Mouse (Mus musculus) heart, embryonic 16.5 days (tissue): ENCODE results near the gene Cux2. TPM values are rescaled to one million over a fixed set of nuclear protein-coding genes. Genes with fewer than 3 reads are reported as not detected.
A peak's percentile ranks its signal among the peaks of the same experiment; 100 is the strongest.

Source experiments
- ATAC-seq: fragments of 200-750 bp; cut with Nextera tagmentation; replicated peaks from 2 replicates; pipeline ENCODE4 v1.8.0; 2017; ENCODE audit warnings: moderate number of reproducible peaks; ENCODE audit not compliant: insufficient read depth, low FRiP score; ENCODE audit errors: extremely low read depth
- H3K27ac ChIP-seq: fragments of 300-500 bp; sonication (generic); 2 replicates; pipeline ENCODE4 v1.5.1; 2014; ENCODE audit warnings: mild to moderate bottlenecking, low read length, control low read depth, moderate library complexity
- H3K27me3 ChIP-seq: fragments of 300-500 bp; sonication (generic); 2 replicates; pipeline ENCODE4 v1.6.1; 2014; ENCODE audit warnings: low read length, mixed read lengths; ENCODE audit not compliant: control insufficient read depth, insufficient read depth
- H3K36me3 ChIP-seq: fragments of 300-500 bp; sonication (generic); 2 replicates; pipeline ENCODE4 v1.6.1; 2014; ENCODE audit not compliant: control insufficient read depth, insufficient read depth
- H3K4me1 ChIP-seq: fragments of 300-500 bp; sonication (generic); 2 replicates; pipeline ENCODE4 v1.6.1; 2014; ENCODE audit warnings: low read length, mixed read lengths; ENCODE audit not compliant: control insufficient read depth, insufficient read depth
- H3K4me2 ChIP-seq: fragments of 300-500 bp; sonication (generic); 2 replicates; pipeline ENCODE4 v1.6.1; 2014; ENCODE audit warnings: low read depth, mild to moderate bottlenecking, control low read depth, low read length
- H3K4me3 ChIP-seq: fragments of 300-500 bp; sonication (generic); 2 replicates; pipeline ENCODE4 v1.5.1; 2014; ENCODE audit warnings: mild to moderate bottlenecking, control low read depth, low read length
- H3K9ac ChIP-seq: fragments of 300-500 bp; sonication (generic); 2 replicates; pipeline ENCODE4 v1.6.1; 2014; ENCODE audit warnings: low read length, control low read depth
- H3K9me3 ChIP-seq: fragments of 300-500 bp; sonication (generic); replicated peaks from 2 replicates; pipeline ENCODE4 v1.6.1; 2016; ENCODE audit warnings: low read length; ENCODE audit not compliant: control insufficient read depth
- WGBS: fragments of 180-500 bp; shearing (Covaris S2); extraction: QIAGEN DNeasy Blood & Tissue Kit; methylation state at CpG from one replicate; pipeline ENCODE4 v1.1.7; 2014; 5-methylcytosine and 5-hydroxymethylcytosine counted together
- polyA plus RNA-seq: library from polyadenylated mRNA; unstranded; fragments of >200 nt; fragmentation: Nextera tagmentation; extraction: Ambion mirVana; gene quantifications from 2 replicates; pipeline ENCODE4 v1.2.1, GENCODE M21; 2015

Gene Cux2
- polyA plus RNA-seq, 1 experiment from 2014 or later, result 3.0 TPM

DNA sequence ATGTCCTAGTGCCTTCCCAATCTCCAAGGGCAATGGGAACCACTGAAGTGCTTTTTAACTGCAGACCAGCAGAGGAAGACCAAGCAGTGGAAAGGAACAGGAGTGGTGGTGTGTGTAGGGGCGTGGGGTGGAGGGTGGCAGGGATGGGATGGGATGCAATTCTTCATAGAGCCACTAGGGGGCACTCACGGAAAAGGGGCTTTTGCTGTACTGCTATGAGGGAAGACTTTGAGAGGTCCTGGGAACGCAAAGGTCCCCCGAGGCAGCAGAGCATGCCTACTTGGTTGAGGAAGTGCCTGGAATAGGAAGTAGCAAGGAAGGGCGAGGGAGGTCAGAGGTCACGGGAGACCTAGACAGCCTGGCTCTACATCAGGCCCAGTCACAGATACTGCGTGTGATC, 106.4 kb downstream of the Cux2 start:
- H3K4me3 ChIP-seq, result no peak overlapping the region
- no peak for ATAC-seq
- peaks cover 25% of the 10 kb centered on the region for H3K4me1 ChIP-seq
- H3K27me3 ChIP-seq, result 0 out of 2 replicates have a peak, but pooled peaks cover 2% of the 10 kb centered on the region
- H3K36me3 ChIP-seq, result no peaks in the 10 kb centered on the region
- H3K4me2 ChIP-seq, result no peak overlapping the region
- H3K27ac ChIP-seq, result no peak overlapping the region
- no peaks in the 10 kb centered on the region for H3K9me3 ChIP-seq
- 56% methylated on average over 7 of the region's 7 CpGs for WGBS
- no peak overlapping the region for H3K9ac ChIP-seq

DNA sequence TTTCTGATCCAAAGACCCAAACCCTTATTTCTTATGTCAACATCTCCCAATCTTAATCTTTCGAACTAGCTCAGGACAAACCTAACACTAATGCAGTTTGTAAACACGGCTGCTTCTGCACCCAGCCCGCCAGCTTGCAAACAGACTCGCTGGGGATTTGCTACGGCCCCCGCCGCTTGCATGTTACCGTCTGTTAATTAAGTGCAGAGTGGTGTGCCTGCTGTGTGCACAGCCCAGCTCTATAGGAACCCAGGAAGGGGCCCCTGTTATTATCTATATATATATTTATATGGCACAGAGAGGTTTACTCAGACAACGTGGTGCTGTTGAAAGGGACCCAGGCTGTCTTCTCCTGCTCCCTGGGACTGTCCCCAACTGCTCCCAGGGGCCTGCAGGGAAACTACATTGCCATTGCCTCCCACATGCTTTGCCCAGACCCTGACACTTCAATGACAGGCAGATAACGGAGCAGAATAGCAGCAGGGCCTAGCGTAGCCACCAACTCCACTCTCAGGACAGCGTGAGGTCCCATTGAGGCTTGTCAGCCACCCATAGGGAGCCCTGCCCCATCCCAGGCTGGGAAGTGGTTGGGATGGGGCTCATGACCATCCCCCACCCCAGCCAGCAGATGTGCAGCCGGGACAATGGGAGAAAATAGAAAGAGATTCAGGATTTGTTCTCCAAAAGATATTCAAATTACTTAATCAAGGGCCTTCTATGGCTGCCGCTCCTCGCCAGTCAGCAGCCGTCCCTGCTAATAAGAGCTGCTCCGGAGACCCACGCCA, 111.6 kb downstream of the Cux2 start:
- Histone ChIP-seq H3K4me1 (peaks cover 21% of the 10 kb centered on the region), H3K9ac (peak overlapping the region; percentile 44; the same call in 1 of the 2 replicates), H3K9me3 (no peaks in the 10 kb centered on the region), H3K36me3 (no peaks in the 10 kb centered on the region), H3K4me2 (no peak overlapping the region), H3K27ac (no peak overlapping the region; the same call in 1 of the 2 replicates), H3K4me3 (no peak overlapping the region), H3K27me3 (no peaks in the 10 kb centered on the region)
- WGBS, result 46% methylated on average over 18 of the region's 18 CpGs
- peak; percentile 67; the same call in 1 of the 2 replicates for ATAC-seq

DNA sequence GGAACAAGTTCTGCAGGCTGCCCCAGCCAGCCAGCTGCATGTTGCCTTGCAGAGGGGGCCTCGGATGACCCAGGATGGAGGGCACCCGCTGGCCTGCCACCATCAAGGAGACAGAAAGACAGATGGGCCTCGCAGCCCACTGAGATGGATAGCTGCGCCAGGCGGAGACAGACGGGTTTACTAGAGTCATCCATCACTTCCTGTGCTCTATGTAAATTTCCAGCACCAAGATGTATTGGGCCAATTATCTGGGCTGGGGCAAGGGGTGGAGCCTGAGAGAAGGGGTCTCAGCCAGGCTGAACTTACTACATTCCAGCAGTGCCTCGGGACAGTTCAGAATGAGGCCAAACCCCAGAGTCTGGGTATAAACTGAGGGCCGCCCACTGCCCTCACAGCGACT, 119.6 kb downstream of the Cux2 start:
- Histone ChIP-seq H3K27ac (no peak overlapping the region), H3K4me3 (no peak overlapping the region), H3K9me3 (no peaks in the 10 kb centered on the region), H3K4me2 (no peak overlapping the region), H3K9ac (no peak overlapping the region), H3K4me1 (no peaks in the 10 kb centered on the region), H3K27me3 (peaks cover 9% of the 10 kb centered on the region), H3K36me3 (no peaks in the 10 kb centered on the region)
- WGBS, result 51% methylated on average over 9 of the region's 9 CpGs
- no peak for ATAC-seq

DNA sequence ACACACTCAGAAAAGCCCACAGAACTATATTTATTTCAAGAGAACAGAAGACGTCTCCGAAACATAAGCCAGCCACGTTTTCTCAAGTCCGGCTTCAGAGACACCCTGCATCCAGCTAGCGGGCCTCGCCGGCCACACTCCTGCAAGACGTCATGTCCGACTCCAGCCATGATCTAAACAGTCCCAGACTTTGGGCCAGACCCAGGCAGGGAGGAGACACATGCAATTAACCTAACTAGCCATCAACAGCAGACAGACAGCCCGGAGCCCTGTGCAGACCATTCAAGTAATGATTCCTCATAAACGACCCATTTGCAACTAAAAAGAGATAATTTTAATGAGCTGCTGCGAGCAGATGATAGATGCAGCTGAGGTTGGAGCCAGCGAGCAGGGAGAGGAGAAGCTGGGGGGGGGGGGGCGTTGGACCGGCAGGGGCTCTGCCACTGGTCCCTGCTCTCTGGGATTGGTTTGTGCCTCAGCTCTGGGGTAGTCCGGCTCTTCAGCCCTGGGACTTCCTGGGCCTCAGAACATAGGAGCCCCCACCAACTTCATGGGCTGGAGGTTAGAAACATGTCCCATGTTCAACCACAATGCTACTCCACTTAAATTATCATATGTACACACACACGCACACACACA, 121.4 kb downstream of the Cux2 start:
- Histone ChIP-seq H3K4me3 (no peak overlapping the region), H3K4me2 (no peak overlapping the region), H3K27ac (no peak overlapping the region), H3K4me1 (no peaks in the 10 kb centered on the region), H3K27me3 (peaks cover 16% of the 10 kb centered on the region), H3K9me3 (no peaks in the 10 kb centered on the region), H3K36me3 (no peaks in the 10 kb centered on the region), H3K9ac (no peak overlapping the region)
- WGBS, result 57% methylated on average over 16 of the region's 17 CpGs
- ATAC-seq, result no peak

DNA sequence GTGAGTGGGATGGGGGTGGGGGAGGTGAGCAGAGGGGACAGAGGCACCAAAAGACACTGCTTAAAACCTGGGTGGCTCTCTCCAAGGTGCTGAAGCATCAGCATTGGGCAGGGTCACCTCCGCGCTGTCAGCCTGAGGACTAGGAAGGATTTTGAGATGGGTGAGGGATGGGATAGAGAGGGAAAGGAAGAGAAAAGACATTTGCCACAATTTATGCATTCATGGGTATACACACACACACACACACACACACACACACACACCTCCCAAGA, 123.4 kb downstream of the Cux2 start:
- H3K27me3 ChIP-seq, result peaks cover 16% of the 10 kb centered on the region
- H3K4me2 ChIP-seq, result no peak overlapping the region
- no peak; the same call in 1 of the 2 replicates for ATAC-seq
- H3K4me1 ChIP-seq, result no peaks in the 10 kb centered on the region
- H3K36me3 ChIP-seq, result no peaks in the 10 kb centered on the region
- H3K9me3 ChIP-seq, result no peaks in the 10 kb centered on the region
- WGBS, result 11% methylated on average over 2 of the region's 2 CpGs
- H3K27ac ChIP-seq, result no peak overlapping the region
- H3K4me3 ChIP-seq, result no peak overlapping the region
- no peak overlapping the region for H3K9ac ChIP-seq

DNA sequence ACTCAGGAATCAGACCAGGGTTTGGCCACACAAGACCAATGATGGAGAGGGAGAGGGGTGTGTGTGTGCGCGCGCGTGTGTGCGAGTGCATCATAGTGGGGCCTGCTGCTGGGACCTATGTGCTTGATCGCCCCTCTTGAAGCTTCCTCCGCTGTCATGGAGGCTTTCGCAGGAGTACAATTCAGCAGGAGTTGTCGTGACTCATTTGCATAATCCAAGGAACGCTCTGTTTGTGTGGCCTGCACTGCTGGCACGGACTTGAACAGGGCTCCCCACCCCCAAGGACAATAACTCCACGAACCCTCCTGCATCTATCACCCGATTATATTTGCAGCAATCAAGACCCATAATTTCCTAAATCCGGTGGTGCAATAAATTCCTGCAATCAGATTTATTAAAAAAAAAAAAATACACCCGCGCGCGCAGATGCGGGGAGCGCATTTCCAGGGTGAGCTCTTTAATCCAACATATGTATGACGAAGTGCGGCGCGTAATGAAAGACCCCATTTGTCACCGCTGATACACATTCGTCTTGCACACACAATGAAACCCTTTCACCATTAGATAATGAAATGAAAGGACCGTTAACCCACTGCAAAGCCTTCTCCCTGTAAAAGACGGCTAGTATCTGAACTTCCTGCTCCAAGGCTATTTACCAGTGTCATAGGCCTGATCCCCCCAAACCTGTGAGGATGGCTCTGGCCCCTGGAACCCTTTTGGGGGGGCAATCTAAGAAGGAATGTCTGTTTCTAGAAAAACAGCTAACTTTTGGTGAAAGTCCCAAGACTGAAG, 124.0 kb downstream of the Cux2 start:
- Histone ChIP-seq H3K36me3 (no peaks in the 10 kb centered on the region), H3K9me3 (no peaks in the 10 kb centered on the region), H3K9ac (no peak overlapping the region), H3K27ac (no peak overlapping the region), H3K27me3 (peaks cover 16% of the 10 kb centered on the region), H3K4me3 (no peak overlapping the region), H3K4me2 (no peak overlapping the region), H3K4me1 (no peaks in the 10 kb centered on the region)
- WGBS, result 47% methylated on average over 28 of the region's 28 CpGs
- ATAC-seq, result no peak

DNA sequence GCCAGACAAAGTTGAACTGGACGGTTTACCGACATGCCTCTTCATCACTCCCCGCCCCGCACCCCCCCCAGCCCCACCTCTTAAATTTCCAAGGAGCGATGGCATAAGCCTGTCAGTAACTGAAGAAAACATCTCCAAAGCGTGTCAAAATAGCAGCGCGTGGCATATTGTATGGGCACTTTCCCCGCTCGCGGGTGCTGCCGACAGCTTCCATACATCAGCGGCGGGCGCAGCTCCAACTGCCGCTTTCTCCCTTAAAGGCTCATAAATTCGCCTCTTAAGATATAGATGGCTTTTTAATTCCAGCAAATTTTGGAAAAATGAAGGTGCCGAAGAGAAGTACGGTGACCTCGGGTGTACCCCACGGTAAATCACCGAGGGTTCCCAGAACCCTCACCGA, 124.6 kb downstream of the Cux2 start:
- Histone ChIP-seq H3K4me2 (no peak overlapping the region), H3K27me3 (peaks cover 16% of the 10 kb centered on the region), H3K27ac (no peak overlapping the region), H3K9ac (no peak overlapping the region), H3K9me3 (no peaks in the 10 kb centered on the region), H3K4me3 (no peak overlapping the region), H3K4me1 (no peaks in the 10 kb centered on the region), H3K36me3 (no peaks in the 10 kb centered on the region)
- WGBS, result 36% methylated on average over 23 of the region's 23 CpGs
- ATAC-seq, result no peak

DNA sequence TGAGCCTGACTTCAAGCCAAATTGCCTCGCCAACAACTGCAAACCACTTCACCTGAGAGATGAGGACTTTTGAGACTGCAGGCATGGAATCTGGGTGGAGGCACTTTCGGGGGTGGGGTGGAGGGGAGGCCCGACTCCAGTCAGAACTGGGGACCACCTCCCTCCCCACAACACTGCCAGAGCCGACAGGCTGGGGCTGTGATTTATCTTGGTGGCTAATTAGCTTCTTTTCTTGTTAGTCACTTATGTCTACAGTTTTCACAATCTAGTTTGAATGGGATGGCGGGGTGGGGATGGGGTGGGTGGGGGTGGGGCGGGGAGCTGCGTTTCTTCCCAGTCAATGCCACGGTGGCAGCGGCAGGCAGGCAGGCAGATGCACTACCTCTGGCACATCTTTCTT, 125.5 kb downstream of the Cux2 start:
- Histone ChIP-seq H3K9ac (no peak overlapping the region), H3K9me3 (no peaks in the 10 kb centered on the region), H3K4me2 (no peak overlapping the region), H3K36me3 (no peaks in the 10 kb centered on the region), H3K4me1 (no peaks in the 10 kb centered on the region), H3K27ac (no peak overlapping the region), H3K27me3 (peaks cover 16% of the 10 kb centered on the region), H3K4me3 (no peak overlapping the region)
- WGBS, result 31% methylated on average over 9 of the region's 9 CpGs
- no peak for ATAC-seq
